Mouse (Mus musculus) liver, embryonic 11.5 days (tissue): ENCODE results near the gene Hykk. TPM values are rescaled to one million over a fixed set of nuclear protein-coding genes. Genes with fewer than 3 reads are reported as not detected.
"Not testable (repeated sequence)": the region's sequence is repeated elsewhere in the genome, so short reads cannot be mapped to it uniquely, and the experiment has no call there.

Experiments
- ATAC-seq: fragments of 200-750 bp; cut with Nextera tagmentation; replicated peaks from 2 replicates; pipeline ENCODE4 v1.8.0; 2017; ENCODE audit warnings: moderate number of reproducible peaks, mild to moderate bottlenecking, moderate TSS enrichment, moderate library complexity; ENCODE audit not compliant: low FRiP score
- DNase-seq: peaks from one replicate; pipeline ENCODE4 v3.0.0-alpha.2; 2017; ENCODE audit warnings: low spot score
- H3K27ac ChIP-seq: fragments of 300-500 bp; sonication (generic); 2 replicates; pipeline ENCODE4 v1.5.1; 2014; ENCODE audit warnings: mild to moderate bottlenecking, low read depth, low read length, control low read depth
- H3K27me3 ChIP-seq: fragments of 300-500 bp; sonication (generic); replicated peaks from 2 replicates; pipeline ENCODE4 v1.6.1; 2014; ENCODE audit warnings: low read length, mixed read lengths; ENCODE audit not compliant: control insufficient read depth, insufficient read depth
- H3K36me3 ChIP-seq: fragments of 300-500 bp; sonication (generic); 2 replicates; pipeline ENCODE4 v1.6.1; 2014; ENCODE audit warnings: mild to moderate bottlenecking, low read length, moderate library complexity, mixed read lengths; ENCODE audit not compliant: control insufficient read depth, insufficient read depth
- H3K4me1 ChIP-seq: fragments of 300-500 bp; sonication (generic); replicated peaks from 2 replicates; pipeline ENCODE4 v1.6.1; 2014; ENCODE audit warnings: low read length, mixed read lengths; ENCODE audit not compliant: control insufficient read depth, insufficient read depth
- H3K4me2 ChIP-seq: fragments of 300-500 bp; sonication (generic); 2 replicates; pipeline ENCODE4 v1.6.1; 2014; ENCODE audit warnings: mild to moderate bottlenecking, control low read depth, moderate library complexity
- H3K4me3 ChIP-seq: fragments of 300-500 bp; sonication (generic); 2 replicates; pipeline ENCODE4 v1.5.1; 2014; ENCODE audit warnings: low read depth, low read length, control low read depth
- H3K9ac ChIP-seq: fragments of 300-500 bp; sonication (generic); 2 replicates; pipeline ENCODE4 v1.6.1; 2014; ENCODE audit warnings: low read depth, low read length, control low read depth
- H3K9me3 ChIP-seq: fragments of 300-500 bp; sonication (generic); 2 replicates; pipeline ENCODE4 v1.6.1; 2016; ENCODE audit warnings: low read length, inconsistent platforms, mixed read lengths; ENCODE audit not compliant: control insufficient read depth
- WGBS: fragments of 180-500 bp; shearing (Covaris S2); extraction: QIAGEN DNeasy Blood & Tissue Kit; methylation state at CpG from one replicate; pipeline ENCODE4 v1.1.7; 2014; 5-methylcytosine and 5-hydroxymethylcytosine counted together
- polyA plus RNA-seq: library from polyadenylated mRNA; unstranded; fragments of >200 nt; fragmentation: Nextera tagmentation; extraction: Ambion mirVana; gene quantifications from 2 replicates; pipeline ENCODE4 v1.2.1, GENCODE M21; 2014

The Hykk gene
- polyA plus RNA-seq, 1 experiment from 2014 or later, result 1.9 TPM

DNA sequence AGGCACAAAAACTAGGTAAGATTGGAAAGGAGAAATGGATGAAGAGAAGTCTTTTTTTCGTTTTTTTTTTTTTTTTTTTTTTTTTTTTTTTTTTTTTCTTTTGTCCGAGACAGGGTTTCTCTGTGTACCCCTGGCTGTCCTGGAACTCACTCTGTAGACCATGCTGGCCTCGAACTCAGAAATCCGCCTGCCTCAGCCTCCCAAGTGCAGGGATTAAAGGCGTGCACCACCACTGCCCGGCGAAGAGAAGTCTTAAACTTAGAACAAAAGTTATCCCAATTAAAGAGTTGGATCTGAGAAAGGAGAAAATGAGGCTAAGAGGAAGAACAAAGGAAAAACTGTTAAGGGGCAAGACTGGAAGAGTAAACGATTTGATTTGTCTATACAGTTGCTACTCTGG lies 33.1 kb downstream of the Hykk start:
- H3K9me3 ChIP-seq, ATAC-seq, H3K27me3 ChIP-seq, DNase-seq: not testable (repeated sequence)
- Histone ChIP-seq H3K4me2 (peak overlapping the region; percentile 57), H3K4me1 (peaks cover 11% of the 10 kb centered on the region), H3K9ac (peak overlapping the region; percentile 45), H3K27ac (peak overlapping the region; percentile 78; the same call in 1 of the 2 replicates), H3K36me3 (peaks cover 15% of the 10 kb centered on the region), H3K4me3 (peak overlapping the region; percentile 79)
- WGBS, result 26% methylated on average over 8 of the region's 8 CpGs

DNA sequence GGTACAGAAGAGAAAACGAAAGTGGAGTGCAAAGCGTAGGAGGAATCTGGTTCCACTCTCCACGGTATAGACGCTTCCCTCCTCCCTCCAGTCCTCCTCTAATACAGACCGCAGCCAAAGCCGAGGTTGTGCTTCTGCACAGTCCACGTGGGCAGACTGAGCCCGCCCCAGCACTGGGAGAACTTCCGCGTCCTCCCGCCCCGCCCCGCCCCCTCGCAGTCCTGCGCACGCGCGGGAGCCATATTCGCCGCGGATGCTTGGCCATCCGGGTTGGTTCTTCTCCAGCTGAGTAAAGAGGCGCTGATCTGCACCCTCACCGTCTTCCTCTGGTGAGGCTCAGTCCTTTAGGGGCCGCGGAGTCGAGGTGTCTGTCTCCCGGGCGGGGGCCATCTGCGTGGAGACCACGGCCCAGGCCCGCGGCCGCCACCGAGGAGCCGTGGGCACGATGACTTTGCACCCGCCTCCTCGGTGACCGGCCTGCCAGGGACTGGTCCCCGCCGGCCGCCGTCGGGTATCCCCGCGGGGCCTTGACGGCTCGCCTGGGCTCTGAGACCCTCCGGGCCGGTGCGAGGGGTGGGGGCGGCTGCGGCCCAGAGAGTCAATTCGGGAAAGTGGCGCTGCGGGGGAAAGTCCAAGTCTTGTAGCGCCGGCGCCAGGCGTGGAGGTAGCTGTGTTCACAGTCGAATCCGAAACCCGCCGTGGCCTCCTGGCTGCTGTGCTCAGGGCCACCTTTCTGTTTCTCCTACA lies 33.7 kb downstream of the Hykk start, which contains the start of the genes Psma4 and AY074887:
Gene Psma4, plus strand, starts transcription at position 216 of the 747 bp plus-strand sequence.
Gene AY074887, minus strand, starts transcription at position 424 of the 747 bp plus-strand sequence.
- peaks cover 14% of the 10 kb centered on the region for H3K4me1 ChIP-seq
- H3K9ac ChIP-seq, result peak within 1 kb of the TSS; percentile 84
- DNase-seq, result peak; percentile 92
- H3K4me2 ChIP-seq, result peak within 1 kb of the TSS; percentile 81
- peak within 1 kb of the TSS; percentile 79 for H3K4me3 ChIP-seq
- H3K27ac ChIP-seq, result peak within 1 kb of the TSS; percentile 78
- H3K27me3 ChIP-seq, result no peaks in the 10 kb centered on the region
- under 1% methylated on average over 62 of the region's 65 CpGs for WGBS
- peaks cover 17% of the 10 kb centered on the region for H3K36me3 ChIP-seq
- peak; percentile 99 for ATAC-seq
- H3K9me3 ChIP-seq, result no peaks in the 10 kb centered on the region

DNA sequence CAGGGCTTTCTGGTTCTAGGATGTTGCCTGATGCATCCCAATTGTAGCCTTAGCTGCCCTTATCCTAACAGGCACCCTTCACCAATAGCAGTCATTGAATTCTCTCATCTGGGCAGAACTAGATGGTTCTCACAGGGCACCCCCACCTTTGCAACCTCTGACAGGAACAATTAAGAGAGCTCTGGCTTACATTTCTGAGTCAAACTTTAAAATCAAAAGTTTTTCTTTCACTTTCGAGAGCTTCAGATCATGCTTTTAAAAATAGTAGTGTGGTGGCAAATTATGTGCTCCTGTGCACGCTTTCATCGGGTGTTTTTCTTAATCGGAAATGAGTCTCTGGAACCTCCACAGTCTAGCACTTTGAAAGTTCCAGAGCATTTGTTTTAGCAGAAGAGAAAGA lies 44.0 kb downstream of the Hykk start:
- no peak overlapping the region for H3K4me2 ChIP-seq
- H3K4me1 ChIP-seq, result no peaks in the 10 kb centered on the region
- H3K9me3 ChIP-seq, result no peaks in the 10 kb centered on the region
- 90% methylated on average over 4 of the region's 4 CpGs for WGBS
- ATAC-seq (no peak), DNase-seq (no peak)
- peaks cover 15% of the 10 kb centered on the region for H3K36me3 ChIP-seq
- no peak overlapping the region for H3K27ac ChIP-seq
- H3K9ac ChIP-seq, result no peak overlapping the region
- H3K27me3 ChIP-seq, result no peaks in the 10 kb centered on the region
- no peak overlapping the region for H3K4me3 ChIP-seq

DNA sequence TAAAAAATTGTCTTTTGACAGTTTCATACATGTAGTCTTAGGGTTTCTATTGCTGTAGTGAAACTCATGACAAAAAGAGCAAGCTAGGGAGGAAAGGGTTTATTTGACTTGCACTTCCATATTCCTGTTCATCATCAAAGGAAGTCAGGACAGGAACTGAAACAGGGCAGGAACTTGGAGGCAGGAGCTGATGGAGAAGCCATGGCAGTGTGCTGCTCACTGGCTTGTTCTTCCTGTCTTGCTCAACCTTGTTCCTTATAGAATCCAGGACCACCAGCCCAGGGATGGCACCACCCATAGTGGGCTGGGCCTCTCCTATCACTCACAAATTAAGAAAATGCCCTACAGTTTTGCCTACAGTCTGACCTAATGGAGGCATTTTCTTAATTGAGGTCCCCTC lies 46.6 kb downstream of the Hykk start:
- Histone ChIP-seq H3K4me3 (no peak overlapping the region), H3K27me3 (no peaks in the 10 kb centered on the region), H3K4me2 (no peak overlapping the region), H3K9me3 (no peaks in the 10 kb centered on the region), H3K27ac (no peak overlapping the region), H3K9ac (no peak overlapping the region), H3K4me1 (no peaks in the 10 kb centered on the region), H3K36me3 (peaks cover under 1% of the 10 kb centered on the region; the same call in 1 of the 2 replicates)
- DNase-seq, result no peak
- no peak for ATAC-seq

DNA sequence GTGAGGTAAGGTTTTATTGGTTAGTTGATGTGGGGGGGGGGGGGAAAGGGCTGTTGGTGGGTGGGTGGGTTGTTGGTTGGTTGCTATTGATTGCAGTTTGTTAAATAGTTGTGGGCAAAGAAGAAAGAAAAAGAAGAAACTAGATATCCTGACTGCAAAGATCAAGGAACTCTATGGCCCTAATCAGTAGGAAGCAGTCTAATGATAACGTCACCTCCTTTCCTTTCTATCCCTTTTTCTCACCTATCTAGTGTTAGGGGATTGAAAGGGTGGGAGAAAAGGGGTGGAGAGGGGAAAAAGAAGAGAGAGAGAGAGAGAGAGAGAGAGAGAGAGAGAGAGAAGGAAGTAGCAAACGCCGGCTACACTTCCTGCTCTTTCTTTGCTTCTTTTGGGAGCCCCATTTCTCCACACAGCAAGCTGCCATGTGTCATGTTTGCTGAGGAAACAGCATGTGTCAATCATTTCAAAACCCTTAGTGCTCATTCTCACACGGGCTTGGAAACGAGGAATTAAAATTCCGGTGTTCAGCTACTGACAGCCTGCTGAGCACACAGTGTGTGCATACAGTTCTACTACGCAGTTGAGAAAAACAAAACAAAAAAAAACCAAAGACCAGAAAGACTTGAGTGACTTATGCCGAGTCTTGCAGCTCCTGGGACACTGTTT lies 53.0 kb downstream of the Hykk start:
- WGBS, result 40% methylated on average over 8 of the region's 8 CpGs
- H3K9me3 ChIP-seq, result no peaks in the 10 kb centered on the region
- ATAC-seq, result no peak

DNA sequence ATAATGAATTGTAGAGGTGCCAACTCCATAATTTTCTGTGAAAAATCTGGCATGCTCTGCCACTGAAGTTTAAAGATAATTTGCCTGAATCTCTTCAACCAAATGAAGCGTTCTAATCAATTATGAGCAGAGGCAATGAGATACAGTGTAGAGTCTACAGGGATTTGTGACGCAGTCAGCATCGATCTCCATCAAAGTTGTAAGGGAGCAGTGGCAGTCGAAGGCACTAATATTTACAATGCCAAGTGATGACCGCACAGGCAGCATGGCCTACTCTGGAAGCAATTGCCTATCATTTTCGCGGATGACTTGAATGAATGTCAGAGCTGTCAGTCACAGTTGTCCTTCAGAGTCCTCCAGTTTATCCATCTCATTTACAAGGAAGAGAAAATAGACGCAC lies 63.6 kb downstream of the Hykk start, which contains the start of gene Chrna5:
Gene Chrna5, plus strand, starts transcription at position 207 of the 400 bp plus-strand sequence.
- Histone ChIP-seq H3K9ac (no peak within 1 kb of the TSS), H3K36me3 (no peaks in the 10 kb centered on the region), H3K4me1 (no peaks in the 10 kb centered on the region), H3K4me3 (peak within 1 kb of the TSS; percentile 67), H3K4me2 (peak within 1 kb of the TSS; percentile 96), H3K27me3 (peaks cover 40% of the 10 kb centered on the region), H3K27ac (no peak within 1 kb of the TSS), H3K9me3 (no peaks in the 10 kb centered on the region)
- DNase-seq, result no peak
- WGBS, result 69% methylated on average over 8 of the region's 8 CpGs
- no peak for ATAC-seq

More for the DNA sequence above, 53.0 kb downstream of the Hykk start:
- no peak for DNase-seq
- Histone ChIP-seq H3K27me3 (no peaks in the 10 kb centered on the region), H3K4me1 (no peaks in the 10 kb centered on the region), H3K9ac (no peak overlapping the region), H3K4me2 (no peak overlapping the region), H3K27ac (no peak overlapping the region), H3K4me3 (no peak overlapping the region), H3K36me3 (no peaks in the 10 kb centered on the region)

DNA sequence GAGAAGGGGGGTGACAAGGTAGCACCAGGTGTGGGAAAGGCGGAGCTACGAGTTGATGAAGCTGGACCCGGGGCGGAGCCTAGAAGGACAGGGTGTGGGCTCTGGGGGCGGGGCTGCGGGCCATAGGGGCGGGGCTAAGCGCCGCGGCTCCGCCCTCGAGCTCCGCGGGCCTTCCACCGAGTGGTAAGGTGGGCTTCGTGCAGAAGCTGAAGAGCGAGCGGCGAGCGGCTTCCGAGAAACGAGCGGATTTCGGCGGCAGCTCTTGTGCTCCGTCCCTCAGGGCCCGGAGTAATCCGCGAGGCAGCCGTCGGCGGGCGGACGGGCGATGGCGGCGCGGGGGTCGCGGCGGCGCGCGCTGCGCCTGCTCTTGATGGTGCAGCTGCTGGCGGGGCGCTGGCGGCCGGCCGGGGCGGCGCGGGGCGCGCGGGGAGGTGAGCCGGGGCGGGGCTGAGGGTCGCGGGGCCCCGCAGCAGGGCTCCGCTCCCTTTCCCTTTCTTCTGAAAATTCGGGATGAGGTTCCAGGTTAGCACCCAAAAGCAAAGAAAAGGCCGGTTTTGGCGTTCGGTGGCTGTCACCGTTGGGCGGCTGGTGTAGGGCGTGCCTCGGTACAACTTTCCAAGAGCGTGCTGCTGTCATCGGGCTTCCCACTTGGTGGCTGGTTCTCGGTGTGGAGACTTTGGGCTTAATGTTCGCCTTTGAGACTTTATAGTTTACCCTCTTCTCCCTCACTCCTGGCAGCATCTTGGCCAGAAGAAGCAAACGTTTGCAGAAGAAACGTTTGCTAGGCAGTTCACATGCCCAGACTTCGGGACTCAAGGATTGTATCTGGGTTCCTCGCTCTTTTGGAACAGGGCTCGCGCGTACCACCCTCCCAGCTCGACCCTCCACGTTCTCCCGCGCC lies 64.5 kb downstream of the Hykk start:
- DNase-seq (peak; percentile 66), ATAC-seq (peak; percentile 68)
- Histone ChIP-seq H3K27ac (no peak overlapping the region), H3K4me3 (peak overlapping the region; percentile 67), H3K36me3 (no peaks in the 10 kb centered on the region), H3K9me3 (no peaks in the 10 kb centered on the region), H3K9ac (no peak overlapping the region), H3K4me1 (no peaks in the 10 kb centered on the region), H3K27me3 (peaks cover 40% of the 10 kb centered on the region), H3K4me2 (peak overlapping the region; percentile 96)
- WGBS, result 1% methylated on average over 69 of the region's 85 CpGs

DNA sequence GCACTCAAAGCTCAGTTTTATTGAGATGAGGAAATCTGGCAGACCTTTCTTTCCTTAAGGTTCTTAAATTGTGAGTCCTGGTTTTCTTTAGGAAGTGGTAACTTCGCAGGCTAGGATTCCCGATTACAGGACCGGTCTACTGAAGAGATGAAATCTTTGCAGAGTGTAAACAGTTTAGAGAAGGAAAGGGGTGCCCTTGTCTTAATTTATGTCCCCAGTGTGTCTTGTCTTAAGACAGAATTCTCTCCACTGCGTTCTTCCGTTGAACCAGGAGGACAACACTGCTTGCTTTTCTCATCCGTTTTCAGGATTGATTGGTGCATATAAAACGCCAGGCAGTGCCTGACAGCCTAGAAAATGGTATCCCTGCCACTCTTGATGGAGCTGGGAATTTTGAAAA lies 65.3 kb downstream of the Hykk start:
- 12% methylated on average over 7 of the region's 7 CpGs for WGBS
- Histone ChIP-seq H3K4me3 (no peak overlapping the region), H3K27ac (no peak overlapping the region), H3K27me3 (peaks cover 40% of the 10 kb centered on the region), H3K4me1 (no peaks in the 10 kb centered on the region), H3K36me3 (no peaks in the 10 kb centered on the region), H3K9me3 (no peaks in the 10 kb centered on the region), H3K9ac (no peak overlapping the region), H3K4me2 (no peak overlapping the region; the same call in 1 of the 2 replicates)
- no peak for ATAC-seq
- no peak for DNase-seq
